Mouse (Mus musculus): ENCODE measurements around the gene Fam69b.
A peak's percentile ranks its signal among the peaks of the same experiment; 100 is the strongest.

Fam69b gene

DNA sequence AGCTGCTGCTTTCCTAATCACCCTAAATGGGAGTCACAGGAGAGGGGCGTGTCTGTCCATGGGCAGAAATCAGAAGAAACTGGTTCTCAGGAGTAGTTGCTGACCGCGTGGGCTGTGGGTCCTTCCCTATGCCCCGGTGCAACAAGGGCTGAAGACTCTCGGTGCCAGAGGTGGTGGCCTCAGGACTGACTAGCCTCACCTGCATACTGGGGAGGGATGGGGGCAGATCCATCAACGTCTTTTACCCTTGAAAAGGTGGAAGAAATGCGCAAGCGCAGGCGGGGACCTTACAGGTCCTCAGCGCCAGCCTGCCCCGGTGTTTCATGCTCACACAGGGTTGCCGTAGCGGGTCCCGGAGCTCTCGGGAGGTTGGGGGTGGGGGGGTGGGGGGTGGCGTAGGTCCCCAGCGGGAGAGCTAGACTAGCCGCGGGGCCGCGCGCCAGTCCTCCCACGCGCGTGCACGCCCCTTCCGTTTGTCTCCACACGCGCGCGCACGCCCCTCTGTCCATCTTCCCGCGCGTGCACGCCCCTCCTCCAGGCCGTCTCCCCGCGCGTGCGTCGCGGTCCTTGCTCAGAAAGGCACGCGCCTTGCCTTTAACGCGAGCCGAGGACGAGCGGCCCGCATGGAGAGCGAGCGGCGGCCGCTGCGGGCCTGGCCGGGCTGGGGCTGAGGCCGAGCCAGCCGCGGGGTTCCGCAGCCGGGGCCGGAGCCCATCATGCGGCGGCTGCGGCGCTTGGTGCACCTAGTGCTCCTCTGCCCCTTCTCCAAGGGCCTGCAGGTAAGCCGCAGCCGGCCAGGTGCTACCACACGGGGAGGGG lies at the start of gene Fam69b:
Gene Fam69b (plus strand): TSS at position 537 of the 819 bp plus-strand sequence.
- peak; percentile 91 for DNase-seq (ENCODE audit: low spot score)

DNA sequence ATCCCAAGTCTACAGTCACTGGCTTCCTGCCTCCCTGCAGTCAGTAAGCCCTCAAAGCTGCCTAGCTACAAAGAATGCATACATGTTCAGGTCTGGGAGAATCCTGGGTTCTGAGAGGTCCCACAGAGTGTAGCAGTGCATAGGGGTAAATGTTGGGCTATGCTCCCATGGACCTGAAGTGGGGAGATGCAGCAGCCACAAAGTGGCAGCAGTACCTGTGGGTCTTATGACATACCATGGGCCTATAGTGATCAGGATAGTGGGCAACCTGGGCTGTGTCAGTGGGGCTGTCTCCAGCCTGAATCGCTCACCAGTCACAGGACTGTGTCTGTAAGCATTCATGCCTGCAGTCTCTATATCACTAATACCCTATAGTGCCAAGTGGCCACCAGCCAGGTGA lies 48.5 kb upstream of the Fam69b start, which contains the start of gene Egfl7:
Gene Egfl7 (plus strand): TSS at position 301 of the 400 bp plus-strand sequence.
- no peak for DNase-seq (ENCODE audit: low spot score)

DNA sequence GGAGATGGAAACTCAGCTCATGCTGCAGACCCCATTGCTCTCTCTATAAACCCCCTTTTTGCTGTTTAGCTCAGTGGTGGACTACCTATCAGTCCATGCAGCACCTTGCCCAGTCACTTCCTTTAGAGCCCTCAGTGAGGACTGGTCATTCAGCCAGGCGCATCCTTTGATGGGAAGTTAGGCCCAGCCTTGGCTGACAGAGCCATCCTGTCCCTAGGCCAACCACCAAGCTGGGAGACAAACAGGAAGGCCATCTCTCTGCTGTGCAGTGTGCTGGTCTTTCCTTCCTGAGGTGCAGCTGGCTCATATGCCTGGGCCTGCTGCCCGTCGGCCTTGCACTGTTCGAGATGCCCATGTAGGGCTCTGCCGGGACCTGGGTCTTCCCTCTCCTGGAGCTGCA lies 47.5 kb upstream of the Fam69b start:
- no peak for DNase-seq (ENCODE audit: low spot score)

DNA sequence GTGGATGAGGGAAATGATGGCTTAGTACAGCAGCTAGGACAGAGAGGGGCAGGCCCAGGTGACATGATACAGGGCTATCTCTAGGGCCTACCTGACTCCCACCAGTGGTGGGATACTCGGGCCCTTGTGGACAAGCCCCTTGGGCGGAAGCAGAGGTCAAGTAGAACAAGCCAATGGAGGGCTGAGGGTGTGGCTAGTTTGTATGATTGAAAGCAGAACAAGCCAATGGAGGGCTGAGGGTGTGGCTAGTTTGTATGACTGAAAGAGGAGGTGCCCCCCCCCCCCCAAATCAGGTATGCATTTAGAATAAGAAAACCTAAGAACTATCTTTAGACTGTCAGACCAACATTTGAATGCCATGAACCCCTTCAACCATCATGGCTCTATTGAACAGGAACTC lies 46.1 kb upstream of the Fam69b start:
- DNase-seq (ENCODE audit: low spot score): no peak

DNA sequence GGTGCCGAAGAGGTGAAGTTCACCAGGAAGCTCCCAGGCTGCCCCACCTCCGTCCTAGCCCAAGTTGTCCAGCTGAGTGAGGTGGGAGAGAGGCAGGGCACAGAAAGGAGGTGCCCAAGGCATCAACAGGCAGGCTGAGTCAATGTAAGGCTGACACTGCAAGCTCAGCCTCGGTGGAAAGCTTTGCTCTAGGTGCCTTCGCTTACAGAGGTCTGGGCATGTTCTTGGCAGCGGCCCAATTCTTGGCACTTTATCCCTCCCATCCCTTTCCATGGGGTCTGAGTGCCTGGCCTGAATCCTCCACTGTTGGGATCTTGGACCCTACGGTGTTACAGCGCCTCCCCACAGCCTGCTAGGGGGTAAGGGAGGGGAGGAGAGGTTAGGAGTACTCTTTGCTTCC lies 45.5 kb upstream of the Fam69b start:
- DNase-seq (ENCODE audit: low spot score): no peak

DNA sequence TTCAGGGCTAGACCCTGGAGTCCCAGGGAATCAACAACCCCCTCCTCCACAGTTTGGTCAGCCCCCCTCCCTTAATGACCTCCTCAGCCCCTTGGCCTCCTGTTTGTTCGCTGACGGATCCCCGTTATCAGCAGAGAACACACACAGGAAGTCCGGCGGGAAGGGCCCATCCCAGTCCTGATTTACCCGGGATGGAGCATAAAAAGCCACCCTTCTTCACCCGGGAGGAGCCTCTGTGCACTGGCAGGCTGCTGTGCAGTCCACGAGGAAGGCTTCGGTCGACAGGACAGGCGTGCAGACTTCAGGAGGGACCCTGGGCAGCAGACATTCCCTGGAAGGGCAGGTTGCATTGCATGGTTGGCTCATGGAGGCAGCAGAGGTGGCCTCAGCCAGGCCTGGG lies 44.6 kb upstream of the Fam69b start:
- DNase-seq (ENCODE audit: low spot score): no peak

DNA sequence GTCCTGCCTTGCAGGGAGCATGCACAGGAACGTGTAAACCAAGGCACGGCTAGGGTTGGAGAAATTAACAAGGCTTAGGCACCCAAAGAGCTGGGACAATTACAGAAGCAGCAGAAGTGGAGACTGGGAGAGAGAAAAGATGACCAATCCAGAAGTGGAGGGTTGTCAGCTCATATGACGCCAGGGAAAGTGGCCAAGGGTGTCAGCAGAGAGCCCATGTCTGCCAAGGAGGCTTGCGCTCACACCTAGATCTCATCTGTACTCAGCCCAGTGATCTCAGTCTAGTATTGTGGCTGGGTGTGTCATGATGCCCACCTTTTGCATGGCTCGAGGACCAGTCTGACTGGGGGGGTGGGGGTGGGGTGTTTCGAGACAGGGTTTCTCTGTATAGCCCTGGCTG lies 42.5 kb upstream of the Fam69b start:
- DNase-seq (ENCODE audit: low spot score): no peak

DNA sequence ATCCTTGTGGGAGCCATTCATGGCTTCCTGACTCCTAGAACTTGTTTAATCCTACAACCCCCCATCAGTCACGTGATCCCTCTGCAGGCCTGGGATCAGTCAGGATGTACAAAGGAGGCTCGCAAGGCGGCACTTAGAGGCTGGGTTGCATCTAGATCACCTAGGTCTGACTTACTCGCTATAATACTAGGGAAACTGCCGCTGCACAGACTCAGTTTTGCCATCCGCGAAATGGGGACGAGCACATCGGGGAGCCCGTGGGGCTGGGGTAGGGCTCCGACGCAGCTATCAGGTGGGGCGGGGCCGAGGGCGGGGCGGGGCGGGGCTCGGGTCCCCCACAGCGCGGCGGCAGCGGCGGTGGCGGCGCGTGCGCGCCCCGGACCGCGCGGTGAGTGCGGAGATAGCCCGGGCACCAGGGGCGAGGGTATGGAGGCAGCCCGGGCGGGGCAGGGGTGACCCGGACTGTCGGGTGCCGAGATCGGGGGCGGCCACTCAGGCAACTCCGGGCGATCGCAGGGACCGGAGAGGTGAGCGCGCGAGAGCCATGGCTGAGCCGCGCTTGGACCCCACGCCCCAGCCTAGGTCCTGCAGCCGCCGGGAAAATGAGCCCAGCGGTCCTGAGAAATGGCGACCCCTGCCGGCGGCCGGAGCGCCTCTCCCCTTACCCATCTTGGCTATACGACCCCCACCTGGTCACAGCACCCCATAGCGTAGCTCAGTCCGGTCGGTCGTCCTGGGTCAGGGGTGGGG lies 41.8 kb upstream of the Fam69b start, which contains the start of gene Gm20532:
Gene Gm20532 (plus strand): TSS at position 346 of the 750 bp plus-strand sequence.
- DNase-seq (ENCODE audit: low spot score): peak; percentile 86

DNA sequence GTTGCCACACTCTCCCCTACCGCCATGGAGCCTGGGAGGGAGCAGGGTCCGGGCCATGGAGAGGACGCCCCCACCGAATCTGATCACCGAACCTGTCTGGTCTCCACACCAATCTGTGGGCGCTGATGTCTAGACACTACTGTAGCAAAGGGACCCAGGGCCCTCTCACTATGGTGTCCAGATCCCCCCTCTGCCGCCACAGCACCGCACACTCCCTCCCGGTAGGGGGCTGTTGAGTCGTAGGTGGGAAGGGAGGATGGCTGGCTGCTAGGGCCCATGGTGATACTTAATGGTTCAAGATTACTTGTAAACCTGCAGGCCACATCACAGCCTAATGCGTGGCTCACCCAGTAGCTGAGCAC lies 41.2 kb upstream of the Fam69b start:
- DNase-seq (ENCODE audit: low spot score): peak; percentile 54

DNA sequence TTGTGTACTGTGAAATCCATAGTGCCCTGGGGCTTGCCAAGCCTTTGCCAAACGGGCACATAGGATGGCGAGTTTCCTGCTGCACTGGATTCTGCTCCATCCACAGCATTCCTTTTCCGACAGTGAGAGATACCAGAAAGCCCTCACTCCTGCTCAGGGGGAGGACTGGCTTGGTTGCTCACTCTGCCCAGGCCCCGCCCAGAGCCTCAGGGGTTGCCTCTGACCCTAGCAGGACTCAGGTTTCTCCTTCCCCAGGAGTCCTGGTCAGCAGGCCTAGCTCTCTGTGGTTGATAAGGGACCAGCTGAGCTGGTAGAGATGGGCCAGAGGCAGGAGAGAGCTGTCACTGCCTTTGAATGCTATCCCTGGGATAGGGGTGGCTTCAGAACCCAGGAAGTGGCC lies 39.7 kb upstream of the Fam69b start:
- no peak for DNase-seq (ENCODE audit: low spot score)

DNA sequence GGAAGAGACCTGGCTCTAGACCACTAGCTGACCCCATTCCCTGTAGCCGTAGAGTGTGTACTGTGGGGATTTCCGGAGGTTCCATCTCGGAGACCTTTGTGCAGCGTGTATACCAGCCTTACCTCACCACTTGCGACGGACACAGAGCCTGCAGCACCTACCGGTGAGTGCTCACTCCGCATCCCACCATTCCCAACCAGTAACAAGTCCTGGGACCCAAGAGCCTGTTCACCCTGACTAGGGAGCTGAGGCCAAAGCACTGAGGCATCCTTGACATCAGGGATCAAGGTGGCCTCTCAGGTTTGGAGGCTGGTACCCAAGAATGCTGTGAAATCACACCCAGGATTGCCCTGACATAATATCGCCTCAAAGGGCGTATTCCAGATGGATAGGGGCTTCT lies 39.0 kb upstream of the Fam69b start:
- DNase-seq (ENCODE audit: low spot score): no peak

DNA sequence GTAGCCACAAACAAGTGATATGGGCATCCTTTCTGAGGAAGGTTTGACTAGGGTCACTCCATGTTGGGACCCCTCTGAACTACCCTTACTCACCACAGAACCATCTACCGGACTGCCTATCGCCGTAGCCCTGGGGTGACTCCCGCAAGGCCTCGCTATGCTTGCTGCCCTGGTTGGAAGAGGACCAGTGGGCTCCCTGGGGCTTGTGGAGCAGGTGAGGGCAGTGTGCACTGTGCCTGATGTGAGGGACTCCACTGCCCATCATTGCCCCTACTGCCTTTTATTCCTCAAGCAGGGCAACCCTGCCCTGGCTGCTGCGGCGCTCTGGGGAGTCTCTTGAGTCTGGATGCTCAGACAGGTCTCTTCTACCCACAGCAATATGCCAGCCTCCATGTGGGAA lies 38.0 kb upstream of the Fam69b start:
- no peak for DNase-seq (ENCODE audit: low spot score)

DNA sequence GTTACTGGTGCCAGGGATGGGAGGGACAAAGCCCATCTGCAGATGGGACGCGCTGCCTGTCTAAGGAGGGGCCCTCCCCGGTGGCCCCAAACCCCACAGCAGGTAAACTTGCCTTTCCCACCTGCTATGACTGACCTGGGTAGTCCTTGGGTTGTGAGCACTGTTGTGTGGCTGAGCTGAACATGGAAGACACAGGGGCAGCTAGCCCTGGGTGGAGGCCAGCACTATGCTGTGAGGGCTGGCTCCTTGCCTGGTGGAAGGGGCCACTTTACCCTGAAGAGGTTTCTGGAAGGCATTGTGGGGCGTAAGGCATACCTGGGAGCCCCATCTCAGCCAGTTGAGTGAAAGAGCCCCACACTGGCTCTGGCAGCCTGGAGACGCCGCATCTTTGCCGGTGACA lies 37.3 kb upstream of the Fam69b start:
- DNase-seq (ENCODE audit: low spot score): no peak

DNA sequence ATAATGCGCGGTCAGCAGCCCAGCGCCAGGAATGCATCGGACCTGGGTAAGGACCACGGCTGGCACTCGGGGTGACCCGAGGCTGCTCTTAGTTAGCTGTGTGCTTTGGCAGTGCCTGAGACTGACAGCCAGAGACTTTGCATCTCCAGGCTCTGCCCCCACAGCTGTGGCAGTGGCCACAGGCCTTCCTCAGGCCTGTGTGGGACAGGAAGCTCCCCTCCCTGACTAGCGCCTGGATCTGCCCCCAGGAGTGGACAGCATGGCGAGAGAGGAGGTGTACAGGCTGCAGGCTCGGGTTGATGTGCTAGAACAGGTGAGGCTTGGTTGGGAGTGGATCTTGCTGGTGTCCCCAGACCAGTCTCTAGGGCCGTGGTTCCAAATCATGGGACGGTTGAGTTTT lies 36.8 kb upstream of the Fam69b start:
- no peak for DNase-seq (ENCODE audit: low spot score)

DNA sequence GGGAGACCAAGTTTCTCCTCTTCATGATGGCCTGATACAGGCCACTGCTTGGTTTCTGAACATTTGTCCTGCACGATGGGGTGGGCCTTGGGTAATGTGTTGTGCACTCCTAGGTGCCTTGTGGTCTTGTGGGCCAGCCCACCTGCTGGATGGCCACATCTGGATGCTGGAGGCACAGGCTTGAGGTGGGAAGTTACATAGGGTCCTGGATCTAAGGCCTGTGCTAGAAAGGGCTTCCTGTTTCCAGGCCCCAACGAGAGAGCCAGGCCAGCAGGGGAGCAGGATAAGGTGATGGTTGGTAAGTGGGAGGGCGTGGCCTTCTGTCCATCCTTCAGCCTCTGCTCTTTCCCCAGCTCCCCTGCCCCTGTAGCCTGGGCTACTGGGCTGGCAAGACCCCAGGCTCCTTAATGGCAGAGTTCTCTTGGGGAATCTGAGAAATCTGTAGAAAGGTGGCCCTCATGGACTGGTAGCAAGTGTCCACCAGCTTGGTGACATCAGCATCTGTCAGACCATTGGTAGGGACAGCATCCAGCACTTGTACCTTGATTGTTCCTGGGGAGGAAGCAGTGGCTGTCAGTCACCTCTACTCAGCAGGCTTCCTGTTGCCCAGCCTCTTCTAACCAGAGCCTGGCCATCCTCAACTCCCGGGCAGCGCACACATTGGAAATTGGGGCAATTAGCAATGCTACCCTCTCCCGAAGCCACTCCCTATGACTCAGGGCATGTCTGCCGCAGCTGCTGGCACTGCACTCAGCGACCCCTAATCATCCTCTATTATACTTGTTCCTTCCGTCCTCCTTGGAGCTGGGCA lies 34.8 kb upstream of the Fam69b start:
- no peak for DNase-seq (ENCODE audit: low spot score)

DNA sequence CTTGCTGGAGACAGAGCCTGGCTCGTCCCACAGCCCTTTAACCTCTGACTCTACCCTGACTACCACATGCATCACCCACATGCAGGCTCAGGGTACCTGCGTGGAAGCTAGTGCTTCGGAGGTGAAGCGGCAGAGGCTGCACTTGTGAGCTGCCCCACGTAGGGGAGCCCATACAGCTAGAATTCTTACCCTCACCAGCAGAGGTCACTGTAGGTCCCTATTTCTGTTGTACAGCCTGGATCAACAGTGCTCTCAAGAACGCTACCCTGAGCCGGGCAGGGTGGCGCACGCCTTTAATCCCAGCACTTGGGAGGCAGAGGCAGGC lies 34.3 kb upstream of the Fam69b start:
- peak; percentile 65 for DNase-seq (ENCODE audit: low spot score)

DNA sequence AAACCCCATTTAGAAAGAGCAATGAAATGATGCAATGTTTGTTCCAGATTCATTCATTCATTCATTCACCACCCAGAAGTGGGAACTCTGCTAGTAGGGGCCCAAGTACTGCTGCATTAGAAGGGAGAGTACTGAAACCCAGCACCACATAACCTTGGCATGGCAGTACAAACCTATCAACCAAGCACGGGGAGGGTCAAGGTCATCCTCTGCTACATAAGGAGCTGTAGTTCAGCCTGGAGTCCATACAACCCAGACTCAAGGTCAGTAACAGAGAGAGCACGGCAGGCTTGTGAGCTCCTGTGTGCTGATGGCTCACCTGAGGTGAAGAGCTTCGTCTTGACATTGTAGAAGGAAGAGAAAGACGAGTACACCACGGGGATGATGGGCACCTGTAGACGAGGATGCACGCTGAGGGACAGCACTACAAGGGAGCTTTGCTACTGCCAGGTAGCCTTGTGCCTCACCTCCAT lies 33.8 kb upstream of the Fam69b start:
- no peak for DNase-seq (ENCODE audit: low spot score)

DNA sequence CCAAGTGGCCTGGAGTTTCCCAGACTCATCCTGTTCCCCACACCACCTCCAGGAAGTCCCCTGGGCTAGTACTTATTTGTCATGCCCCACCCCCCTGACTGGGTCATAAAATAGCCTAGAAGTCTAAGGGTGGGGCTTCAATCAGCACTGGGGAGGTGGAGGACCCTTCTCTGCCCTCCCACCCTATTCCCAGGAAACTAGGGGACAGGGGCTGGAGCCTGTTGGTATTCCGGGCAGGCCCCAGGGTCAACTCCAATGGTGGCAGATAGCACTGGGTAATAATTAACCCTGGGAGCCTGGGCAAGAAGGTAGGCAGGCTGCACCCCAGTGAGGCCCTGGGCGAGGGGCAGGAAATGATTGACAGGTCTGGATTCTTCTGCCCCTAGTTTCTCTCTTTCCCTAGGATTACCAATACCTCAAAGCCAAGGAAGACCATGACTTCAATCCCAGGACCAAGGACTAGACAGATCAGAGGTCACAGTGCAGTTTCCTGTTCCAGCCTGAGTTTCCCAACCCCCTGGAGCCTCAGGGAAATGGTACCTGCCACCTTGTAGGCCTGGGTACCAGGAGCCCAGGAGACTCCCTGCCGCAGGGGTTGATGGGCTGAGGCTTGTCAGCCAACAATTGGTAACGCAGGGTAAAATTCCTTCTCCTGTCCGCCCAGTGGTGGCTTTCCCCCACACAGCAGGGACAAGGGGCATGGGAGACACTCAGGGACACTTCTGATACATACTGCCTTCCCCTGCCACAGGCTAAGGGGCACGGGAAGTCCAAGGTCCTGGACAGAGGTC lies 33.1 kb upstream of the Fam69b start:
- DNase-seq (ENCODE audit: low spot score): no peak

DNA sequence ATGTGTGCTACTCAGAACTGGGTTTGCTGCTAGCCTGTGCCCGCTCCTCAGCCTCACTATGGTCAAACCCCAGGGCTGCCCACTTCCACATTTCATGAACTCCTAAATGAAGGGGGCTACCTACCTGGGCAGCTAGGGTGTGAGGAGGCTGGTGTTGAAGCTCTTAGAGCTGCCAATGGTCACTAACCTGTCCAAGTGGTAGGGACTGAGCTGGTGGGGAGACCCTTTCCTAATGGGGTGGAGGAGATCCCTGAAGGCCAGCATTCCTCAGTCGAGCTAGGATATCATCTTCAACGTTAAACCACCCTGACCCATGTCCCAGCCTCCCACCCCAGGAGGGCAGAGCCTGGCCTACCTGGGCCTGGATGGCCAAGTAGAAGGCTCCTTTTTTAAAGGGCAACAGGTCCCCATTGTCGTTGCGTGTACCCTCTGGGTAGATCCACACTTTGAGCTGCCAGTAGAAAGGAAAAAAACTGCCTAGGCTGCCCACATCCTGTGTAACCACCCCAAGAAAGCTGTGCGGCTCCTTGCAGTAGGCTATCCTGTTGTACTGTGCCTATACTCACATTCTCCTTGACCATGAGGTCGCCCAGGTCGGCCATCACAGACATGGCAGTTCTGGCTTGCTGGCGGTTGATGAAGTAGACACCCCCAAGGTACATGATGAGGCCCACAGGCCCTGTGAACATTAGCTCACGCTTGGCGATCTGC lies 32.4 kb upstream of the Fam69b start:
- DNase-seq (ENCODE audit: low spot score): no peak

DNA sequence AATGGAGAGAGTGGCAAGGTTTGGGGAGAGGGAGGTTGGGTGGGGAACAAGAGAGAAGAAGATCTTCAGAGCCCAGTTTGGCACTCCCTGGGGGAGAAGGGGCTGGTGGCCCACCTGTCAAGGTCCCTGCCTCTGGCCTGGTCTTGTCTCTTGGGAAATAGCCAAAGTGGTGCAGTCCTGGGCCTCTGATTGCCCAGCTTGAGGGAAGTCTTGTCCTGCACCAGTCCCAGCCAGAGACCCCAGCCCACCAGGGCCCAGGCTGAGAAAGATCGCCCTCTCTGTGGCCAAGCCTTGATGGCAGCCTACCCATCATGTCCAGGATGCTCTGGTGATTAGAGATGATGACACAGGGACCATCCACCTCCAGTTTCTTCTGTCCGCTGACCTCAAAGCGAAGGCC lies 31.4 kb upstream of the Fam69b start:
- DNase-seq (ENCODE audit: low spot score): no peak

DNA sequence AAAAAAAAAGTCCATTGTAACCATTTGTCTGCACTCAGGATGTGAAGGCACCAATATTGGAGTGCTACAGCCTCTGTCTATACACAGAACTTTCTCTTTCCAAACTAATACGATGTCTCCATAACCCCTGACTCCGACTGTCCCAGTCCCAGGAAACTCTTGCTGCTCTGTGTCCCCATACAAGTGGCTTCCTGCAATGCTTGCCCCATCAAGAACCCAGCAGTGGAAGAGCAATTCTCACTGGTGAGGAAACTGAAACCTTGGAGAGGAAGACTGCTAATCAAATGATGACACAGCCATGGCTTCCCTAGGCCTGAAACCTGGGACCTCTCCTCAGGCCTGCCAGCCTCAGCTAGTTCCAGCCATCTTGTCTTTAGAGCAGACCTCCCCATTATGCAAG lies 30.4 kb upstream of the Fam69b start:
- DNase-seq (ENCODE audit: low spot score): no peak
